Mouse (Mus musculus) liver, postnatal 0 days (tissue): Measurements from ENCODE around the gene Ice1. TPM values are rescaled to one million over a fixed set of nuclear protein-coding genes. Genes with fewer than 3 reads are reported as not detected.

Experiments used
- ATAC-seq: fragments of 200-750 bp; cut with Nextera tagmentation; 2 replicates; pipeline ENCODE4 v1.8.0; 2017; ENCODE audit warnings: mild to moderate bottlenecking, moderate library complexity
- DNase-seq: peaks from one replicate; pipeline ENCODE4 v3.0.0-alpha.2; 2016
- H3K27ac ChIP-seq: fragments of 300-500 bp; sonication (generic); 2 replicates; pipeline ENCODE4 v1.5.1; 2014; ENCODE audit warnings: antibody characterized with exemption, moderate library complexity, mild to moderate bottlenecking, low read depth
- H3K27me3 ChIP-seq: fragments of 300-500 bp; sonication (generic); 2 replicates; pipeline ENCODE4 v1.6.1; 2014; ENCODE audit warnings: low read length, control low read depth, mixed read lengths; ENCODE audit not compliant: insufficient read depth
- H3K36me3 ChIP-seq: fragments of 300-500 bp; sonication (generic); replicated peaks from 2 replicates; pipeline ENCODE4 v1.6.1; 2014; ENCODE audit warnings: mild to moderate bottlenecking, control low read depth, low read length, moderate library complexity, mixed read lengths; ENCODE audit not compliant: insufficient read depth
- H3K4me1 ChIP-seq: fragments of 300-500 bp; sonication (generic); 2 replicates; pipeline ENCODE4 v1.6.1; 2014; ENCODE audit warnings: antibody characterized with exemption, mild to moderate bottlenecking, control low read depth; ENCODE audit not compliant: insufficient read depth
- H3K4me2 ChIP-seq: fragments of 300-500 bp; sonication (generic); 2 replicates; pipeline ENCODE4 v1.6.1; 2014; ENCODE audit warnings: low read depth, mild to moderate bottlenecking, low read length, moderate library complexity, mixed read lengths
- H3K4me3 ChIP-seq: fragments of 300-500 bp; sonication (generic); 2 replicates; pipeline ENCODE4 v1.5.1; 2014; ENCODE audit warnings: low read depth, low read length
- H3K9ac ChIP-seq: fragments of 300-500 bp; sonication (generic); replicated peaks from 2 replicates; pipeline ENCODE4 v1.6.1; 2014; ENCODE audit warnings: mild to moderate bottlenecking, moderate library complexity
- H3K9me3 ChIP-seq: fragments of 300-500 bp; sonication (generic); 2 replicates; pipeline ENCODE4 v1.6.1; 2016; ENCODE audit warnings: mild to moderate bottlenecking, control low read depth, low read length, mixed read lengths
- CTCF ChIP-seq: sonication (generic); IDR thresholded peaks from 2 replicates; pipeline ENCODE4 v1.5.1; 2016; ENCODE audit warnings: antibody characterized with exemption, low read depth
- EP300 ChIP-seq: IDR thresholded peaks from 2 replicates; pipeline ENCODE4 v1.6.1; 2016; ENCODE audit warnings: antibody characterized with exemption, low read depth, mild to moderate bottlenecking
- WGBS: fragments of 180-500 bp; shearing (Covaris S2); extraction: QIAGEN DNeasy Blood & Tissue Kit; methylation state at CpG from one replicate; pipeline ENCODE4 v1.1.7; 2014; ENCODE audit not compliant: insufficient replicate concordance; 5-methylcytosine and 5-hydroxymethylcytosine counted together
- polyA plus RNA-seq: library from polyadenylated mRNA; unstranded; fragments of >200 nt; fragmentation: Nextera tagmentation; extraction: Ambion mirVana; gene quantifications from 2 replicates; pipeline ENCODE4 v1.2.1, GENCODE M21; 2015

Ice1 gene
- polyA plus RNA-seq, 1 experiment from 2014 or later: 3.7 TPM

DNA sequence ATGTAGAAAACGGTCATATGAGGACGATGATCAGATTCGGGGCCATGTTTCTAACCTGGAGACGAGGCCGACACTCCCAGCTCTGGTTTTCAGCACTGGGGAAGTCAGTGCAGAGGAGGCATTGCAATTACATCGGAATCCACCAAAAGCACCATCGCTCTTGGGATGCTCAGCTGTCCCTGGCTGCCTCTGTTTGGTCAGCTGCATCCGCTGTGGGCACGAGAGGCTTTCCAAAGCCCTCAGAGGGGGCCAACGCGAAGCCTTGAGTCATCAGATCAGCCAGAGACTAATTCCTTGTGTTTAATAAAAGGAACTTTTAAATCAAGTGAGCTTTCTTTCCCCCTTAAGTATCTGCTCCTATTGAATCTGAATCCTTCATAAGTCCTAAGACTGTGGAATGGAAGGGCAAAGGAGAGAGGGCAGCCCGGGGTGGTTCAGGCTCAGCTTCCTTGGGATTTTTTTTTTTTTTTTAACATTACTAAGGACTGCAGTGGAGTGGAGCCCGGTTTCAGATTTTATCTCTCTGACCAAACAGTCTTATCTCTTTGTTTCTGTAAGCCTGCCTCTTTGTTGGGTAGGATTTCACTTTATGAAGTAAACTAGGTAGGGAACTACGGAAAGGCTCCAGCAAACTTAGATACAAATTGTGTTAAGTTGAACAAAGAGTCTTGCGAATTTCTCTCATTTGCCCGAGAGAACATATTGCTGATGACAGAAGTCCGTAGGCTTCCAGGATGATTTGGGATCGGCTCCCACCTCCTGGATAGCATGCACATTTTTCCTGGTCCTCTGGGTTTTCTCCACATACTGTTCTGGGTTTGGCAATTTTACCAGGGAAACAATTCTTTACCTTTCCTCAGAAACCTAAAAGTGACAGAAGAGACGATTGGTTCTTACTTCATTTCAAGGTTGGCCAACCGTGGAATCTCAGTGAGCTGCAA is 39.1 kb upstream of the Ice1 start:
- Histone ChIP-seq H3K9ac (no peak overlapping the region), H3K4me1 (no peaks in the 10 kb centered on the region), H3K27me3 (no peaks in the 10 kb centered on the region), H3K9me3 (no peaks in the 10 kb centered on the region), H3K4me3 (no peak overlapping the region), H3K4me2 (no peak overlapping the region), H3K27ac (no peak overlapping the region), H3K36me3 (no peaks in the 10 kb centered on the region)
- WGBS: 46% methylated on average over 20 of the region's 20 CpGs
- no peak for ATAC-seq
- no peak for DNase-seq
- TF ChIP-seq CTCF (no peak), EP300 (no peak)

DNA sequence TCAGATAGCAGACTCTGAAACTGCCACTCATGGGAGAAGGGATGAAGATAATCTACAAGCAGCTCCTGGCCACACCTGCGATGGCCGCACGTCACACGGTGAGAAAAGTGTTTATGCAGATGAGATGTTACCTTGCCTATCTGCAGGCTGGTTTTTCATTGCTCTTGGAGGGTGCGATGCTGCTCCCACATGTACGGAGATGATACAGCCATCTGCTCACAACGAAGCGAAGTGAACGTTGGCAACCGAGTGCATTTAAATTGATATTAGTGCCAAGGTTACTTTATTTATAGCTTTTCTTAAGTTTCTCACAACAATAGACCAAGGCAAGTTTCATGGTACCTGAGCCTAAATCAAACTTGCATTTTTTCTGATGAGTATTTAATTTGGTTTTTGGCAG is 37.6 kb upstream of the Ice1 start:
- Histone ChIP-seq H3K36me3 (no peaks in the 10 kb centered on the region), H3K9me3 (no peaks in the 10 kb centered on the region), H3K9ac (no peak overlapping the region), H3K4me3 (no peak overlapping the region), H3K27ac (no peak overlapping the region), H3K27me3 (no peaks in the 10 kb centered on the region), H3K4me2 (no peak overlapping the region), H3K4me1 (no peaks in the 10 kb centered on the region)
- 84% methylated on average over 10 of the region's 10 CpGs for WGBS
- ATAC-seq (no peak), DNase-seq (no peak)
- no peak for TF ChIP-seq EP300
- no peak for TF ChIP-seq CTCF

DNA sequence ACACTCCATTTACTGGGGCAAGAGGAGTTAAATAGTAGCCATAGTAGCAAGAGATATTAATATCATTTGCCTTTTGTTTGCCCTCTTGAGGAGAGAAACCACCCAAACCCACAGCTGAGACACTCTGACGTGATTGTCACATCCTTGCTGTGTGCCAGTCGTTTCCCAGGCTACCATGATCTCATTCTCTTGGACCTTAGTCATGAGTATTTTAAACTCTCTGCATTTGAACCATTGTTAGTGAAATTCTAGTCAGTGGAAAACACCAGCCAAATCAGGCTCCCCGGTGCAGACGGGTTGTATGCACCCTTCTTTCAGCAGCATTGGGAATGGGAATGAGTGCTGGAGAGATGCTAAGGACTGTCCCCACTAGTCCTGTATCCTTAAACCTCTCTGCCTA is 32.6 kb upstream of the Ice1 start:
- Histone ChIP-seq H3K9ac (no peak overlapping the region), H3K4me3 (no peak overlapping the region), H3K4me2 (no peak overlapping the region), H3K27me3 (no peaks in the 10 kb centered on the region), H3K9me3 (no peaks in the 10 kb centered on the region), H3K36me3 (no peaks in the 10 kb centered on the region), H3K4me1 (no peaks in the 10 kb centered on the region), H3K27ac (no peak overlapping the region)
- DNase-seq: no peak
- TF ChIP-seq EP300 (no peak), CTCF (no peak)
- 66% methylated on average over 4 of the region's 4 CpGs for WGBS
- ATAC-seq: no peak

DNA sequence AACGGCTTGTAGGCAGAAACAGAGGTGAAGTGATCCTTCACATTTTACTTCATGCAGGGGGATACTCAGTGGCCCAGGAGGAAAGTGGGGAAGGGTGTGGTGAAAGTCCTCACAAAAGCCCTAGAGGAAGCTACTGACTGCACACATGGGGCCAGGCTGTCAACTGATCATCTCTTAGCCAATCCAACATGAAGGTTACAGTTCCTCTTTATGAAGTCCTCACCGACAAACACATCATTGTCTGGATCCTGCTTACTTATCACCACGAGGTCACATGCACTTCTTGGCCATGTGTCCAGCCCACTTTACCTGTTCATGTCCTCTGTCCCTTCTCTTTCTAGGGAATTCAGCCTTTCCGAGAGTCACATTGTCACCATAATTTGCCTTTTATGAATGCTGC is 22.3 kb upstream of the Ice1 start:
- DNase-seq: no peak
- H3K4me1 ChIP-seq: no peaks in the 10 kb centered on the region

DNA sequence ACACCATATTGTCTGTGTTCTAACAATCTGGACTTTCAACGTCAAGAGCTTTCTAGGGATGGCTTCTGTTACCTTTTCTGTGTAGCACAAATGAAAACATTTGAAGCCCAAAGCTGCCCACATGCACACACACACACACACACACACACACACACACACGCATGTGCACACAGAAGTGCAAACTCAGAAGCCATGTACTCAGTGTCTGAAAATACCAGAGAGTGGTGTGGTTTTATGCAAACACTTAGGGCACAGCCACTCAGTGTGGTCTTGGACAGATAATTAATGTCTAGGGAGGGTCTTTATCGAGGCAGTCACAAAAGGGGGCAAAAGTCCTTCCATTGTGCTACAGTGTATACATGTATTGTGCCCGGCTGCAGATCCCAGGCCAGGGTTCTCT is 19.3 kb upstream of the Ice1 start:
- Histone ChIP-seq H3K4me2 (no peak overlapping the region), H3K9me3 (no peaks in the 10 kb centered on the region), H3K9ac (no peak overlapping the region), H3K36me3 (no peaks in the 10 kb centered on the region), H3K27me3 (no peaks in the 10 kb centered on the region), H3K27ac (no peak overlapping the region), H3K4me3 (no peak overlapping the region), H3K4me1 (peaks cover 3% of the 10 kb centered on the region; the same call in 1 of the 2 replicates)
- ATAC-seq: no peak
- no peak for TF ChIP-seq CTCF
- TF ChIP-seq EP300: no peak
- no peak for DNase-seq
- 65% methylated on average over 4 of the region's 4 CpGs for WGBS

More for the DNA sequence above, 22.3 kb upstream of the Ice1 start:
- no peaks in the 10 kb centered on the region for H3K36me3 ChIP-seq
- no peak for ATAC-seq
- no peak overlapping the region for H3K4me3 ChIP-seq
- no peaks in the 10 kb centered on the region for H3K27me3 ChIP-seq
- WGBS: 44% methylated on average over 4 of the region's 4 CpGs
- no peak overlapping the region for H3K9ac ChIP-seq
- TF ChIP-seq CTCF: no peak
- no peak for TF ChIP-seq EP300
- no peak overlapping the region for H3K27ac ChIP-seq
- no peak overlapping the region for H3K4me2 ChIP-seq
- no peaks in the 10 kb centered on the region for H3K9me3 ChIP-seq

DNA sequence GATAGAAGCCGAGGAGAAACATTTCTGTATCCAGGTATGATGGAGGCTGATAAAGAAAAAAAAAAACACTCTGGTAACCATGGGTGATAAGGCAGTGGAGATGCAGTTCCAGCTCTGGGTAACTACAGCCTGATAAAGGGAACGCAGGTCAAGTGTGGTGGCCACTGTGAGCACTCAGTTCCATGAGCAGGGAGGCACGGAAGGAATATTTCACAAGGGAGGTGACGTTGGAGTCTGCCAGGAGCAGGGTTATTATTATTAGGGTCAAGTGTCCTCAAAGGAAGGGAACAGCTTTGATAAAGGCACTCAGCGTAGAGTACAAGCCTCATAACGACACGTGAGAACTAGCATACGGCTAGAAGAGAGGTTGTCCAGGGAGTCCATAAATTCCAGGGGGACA is 18.9 kb upstream of the Ice1 start:
- H3K9me3 ChIP-seq: no peaks in the 10 kb centered on the region
- H3K4me2 ChIP-seq: no peak overlapping the region
- H3K27me3 ChIP-seq: no peaks in the 10 kb centered on the region
- no peak for TF ChIP-seq EP300
- TF ChIP-seq CTCF: no peak
- H3K27ac ChIP-seq: no peak overlapping the region
- DNase-seq (no peak), ATAC-seq (no peak)
- no peak overlapping the region for H3K9ac ChIP-seq
- peaks cover 3% of the 10 kb centered on the region; the same call in 1 of the 2 replicates for H3K4me1 ChIP-seq
- H3K36me3 ChIP-seq: no peaks in the 10 kb centered on the region
- 66% methylated on average over 8 of the region's 8 CpGs for WGBS
- no peak overlapping the region for H3K4me3 ChIP-seq
